Mouse (Mus musculus) kidney, postnatal 25 days (tissue): ENCODE data around the gene Tufm.
"Not testable (repeated sequence)": the region's sequence is repeated elsewhere in the genome, so short reads cannot be mapped to it uniquely, and the experiment has no call there.

Experiments
- DNase-seq, 2 experiments: peaks; one replicate each; pipeline ENCODE4 v3.0.0; 2021; ENCODE audit warnings: mixed read lengths in 2 of 2

The Tufm gene

GRCm38 (mm10) chr7:126466116-126466515 is 21.0 kb upstream of the Tufm start:
- no peak for DNase-seq

GRCm38 (mm10) chr7:126466707-126467106 is 20.5 kb upstream of the Tufm start:
- no peak for DNase-seq

GRCm38 (mm10) chr7:126467271-126467670 is 19.9 kb upstream of the Tufm start:
- peak; percentile 59 to 63 for DNase-seq

GRCm38 (mm10) chr7:126467834-126468627 is 19.1 kb upstream of the Tufm start:
- no peak for DNase-seq

- DNase-seq, result no peak
These were observed 17.1 kb upstream of the Tufm start for GRCm38 (mm10) chr7:126470077-126470476.

GRCm38 (mm10) chr7:126471361-126471760 is 15.8 kb upstream of the Tufm start:
- DNase-seq, result no peak

- no peak for DNase-seq
These were observed 15.3 kb upstream of the Tufm start for GRCm38 (mm10) chr7:126471853-126472252.

GRCm38 (mm10) chr7:126472306-126472705 is 14.9 kb upstream of the Tufm start:
- no peak for DNase-seq

- no peak for DNase-seq
These were observed 14.4 kb upstream of the Tufm start for GRCm38 (mm10) chr7:126472713-126473112.

GRCm38 (mm10) chr7:126473470-126474086 is 13.6 kb upstream of the Tufm start:
- DNase-seq, result no peak

- DNase-seq, result peak in 1 of 2 experiments; percentile 10
These were observed 12.6 kb upstream of the Tufm start for GRCm38 (mm10) chr7:126474486-126474955.

- DNase-seq, result peak; percentile 87 to 96
These were observed 12.1 kb upstream of the Tufm start, which contains the start of gene Sh2b1 for GRCm38 (mm10) chr7:126474993-126475581. Gene Sh2b1, minus strand, starts transcription at chr7:126475424.

- DNase-seq, result no peak
These were observed 5.5 kb upstream of the Tufm start for GRCm38 (mm10) chr7:126481699-126482098.

GRCm38 (mm10) chr7:126482392-126482871 is 4.7 kb upstream of the Tufm start:
- DNase-seq, result peak; percentile 94 to 98

GRCm38 (mm10) chr7:126487617-126488385 is 640 bp downstream of the Tufm start:
- DNase-seq, result not testable (repeated sequence)

- no peak for DNase-seq
These were observed 3.8 kb downstream of the Tufm start for GRCm38 (mm10) chr7:126491005-126491404.

GRCm38 (mm10) chr7:126491973-126492372 is 4.8 kb downstream of the Tufm start:
- no peak for DNase-seq

GRCm38 (mm10) chr7:126494120-126494519 is 7.0 kb downstream of the Tufm start:
- DNase-seq, result no peak

GRCm38 (mm10) chr7:126496475-126496874 is 9.3 kb downstream of the Tufm start:
- DNase-seq, result no peak

- DNase-seq, result no peak
These were observed 10.8 kb downstream of the Tufm start for GRCm38 (mm10) chr7:126497966-126498365.

- DNase-seq, result no peak
These were observed 12.3 kb downstream of the Tufm start for GRCm38 (mm10) chr7:126499416-126499815.

GRCm38 (mm10) chr7:126501684-126502022 is 14.5 kb downstream of the Tufm start:
- no peak for DNase-seq
